Mouse (Mus musculus) embryonic fibroblast, embryonic 13.5 days (primary cell): ENCODE data around the gene Tnfaip8l2. TPM values are rescaled to one million over a fixed set of nuclear protein-coding genes. Genes with fewer than 3 reads are reported as not detected.

Source experiments
- H3K27ac ChIP-seq: 2 replicates; pipeline ENCODE4 v1.5.1; 2012; ENCODE audit warnings: low read length, control low read depth, inconsistent platforms; ENCODE audit not compliant: insufficient read depth
- H3K4me1 ChIP-seq: 2 replicates; pipeline ENCODE4 v1.6.1; 2011; ENCODE audit warnings: low read length; ENCODE audit not compliant: control insufficient read depth, insufficient read depth
- H3K4me3 ChIP-seq: 2 replicates; pipeline ENCODE4 v1.5.1; 2011; ENCODE audit warnings: mild to moderate bottlenecking, control low read depth, low read length; ENCODE audit not compliant: insufficient read depth
- CTCF ChIP-seq: IDR thresholded peaks from 2 replicates; pipeline ENCODE4 v1.5.1; 2011; ENCODE audit warnings: mild to moderate bottlenecking, control low read depth, low read length, moderate library complexity, borderline replicate concordance; ENCODE audit not compliant: insufficient read depth
- POLR2A ChIP-seq: IDR thresholded peaks from 2 replicates; pipeline ENCODE4 v1.6.1; 2011; ENCODE audit warnings: low read depth, mild to moderate bottlenecking, control low read depth, low read length, moderate library complexity
- polyA plus RNA-seq: library from polyadenylated mRNA; stranded (reverse); fragments of >200 nt; gene quantifications from 2 replicates; pipeline ENCODE4 v1.2.4, GENCODE M21; 2011; ENCODE audit warnings: low read depth; ENCODE audit not compliant: missing spikeins, insufficient read length

Tnfaip8l2 gene
- polyA plus RNA-seq, 1 experiment: 0.47 TPM

GRCm38 (mm10) chr3:95105121-95105520 lies 37.0 kb downstream of the Tnfaip8l2 start:
- Histone ChIP-seq H3K27ac (peak overlapping the region; percentile 99), H3K4me1 (no peaks in the 10 kb centered on the region), H3K4me3 (peak overlapping the region; percentile 98)
- TF ChIP-seq POLR2A (no peak), CTCF (no peak)

DNA sequence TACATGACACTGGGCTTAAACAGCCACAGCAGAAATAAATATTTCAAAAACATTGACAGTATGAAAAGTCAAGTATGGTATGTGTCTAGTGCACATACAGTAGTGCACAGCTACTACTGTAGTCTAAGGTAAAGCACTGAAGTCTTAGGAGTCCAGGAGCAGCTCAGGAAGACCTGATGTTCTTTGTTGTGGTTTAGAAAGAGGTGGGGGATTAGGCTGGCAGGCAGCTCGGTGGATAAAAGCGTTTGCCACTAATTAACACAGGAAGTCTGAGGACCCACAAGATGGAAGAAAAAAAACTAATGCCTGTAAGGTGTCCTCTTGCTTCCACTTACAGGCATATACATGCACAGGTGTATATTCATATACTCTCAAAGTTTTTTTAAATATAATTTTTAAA lies 41.3 kb downstream of the Tnfaip8l2 start:
- Histone ChIP-seq H3K4me1 (no peaks in the 10 kb centered on the region; the same call in 1 of the 2 replicates), H3K4me3 (no peak overlapping the region), H3K27ac (no peak overlapping the region)
- TF ChIP-seq CTCF (no peak), POLR2A (no peak)

Other genes starting within 250 kb of the Tnfaip8l2 start
- 1.6 and 4.5 TPM in 2 replicates for gene Selenbp1, start 209.3 kb downstream of the Tnfaip8l2 start, polyA plus RNA-seq
- 22.6 and 24.2 TPM in 2 replicates for gene Rfx5, start 188.3 kb downstream of the Tnfaip8l2 start, polyA plus RNA-seq
- 32.1 and 35.9 TPM in 2 replicates for gene Pi4kb, start 167.6 kb downstream of the Tnfaip8l2 start, polyA plus RNA-seq
- 18.4 and 20.2 TPM in 2 replicates for gene Zfp687, start 126.9 kb downstream of the Tnfaip8l2 start, polyA plus RNA-seq
- 234 and 248 TPM in 2 replicates for gene Psmd4, start 99.7 kb downstream of the Tnfaip8l2 start, polyA plus RNA-seq
- gene Pip5k1a, start 35.4 kb downstream of the Tnfaip8l2 start, polyA plus RNA-seq: 73.5 and 78.1 TPM in 2 replicates
- 37.2 and 40.4 TPM in 2 replicates for gene Vps72, start 31.3 kb downstream of the Tnfaip8l2 start, polyA plus RNA-seq
- not detected in 2 replicates for gene Tmod4, start 17.9 kb downstream of the Tnfaip8l2 start, polyA plus RNA-seq
- gene Scnm1, start 8.3 kb downstream of the Tnfaip8l2 start, polyA plus RNA-seq: 43.5 and 51.5 TPM in 2 replicates
- 5.4 and 5.6 TPM in 2 replicates for gene Lysmd1, start 8.3 kb downstream of the Tnfaip8l2 start, polyA plus RNA-seq
- 5.9 and 8.6 TPM in 2 replicates for gene Sema6c, start 18.1 kb upstream of the Tnfaip8l2 start, polyA plus RNA-seq
- gene Gabpb2, start 75.6 kb upstream of the Tnfaip8l2 start, polyA plus RNA-seq: 16.1 and 22.7 TPM in 2 replicates
- gene Cdc42se1, start 86.4 kb upstream of the Tnfaip8l2 start, polyA plus RNA-seq: 65.4 and 67.4 TPM in 2 replicates
- 33.0 and 44.0 TPM in 2 replicates for gene Mllt11, start 89.8 kb upstream of the Tnfaip8l2 start, polyA plus RNA-seq
- gene Gm128, start 99.2 kb upstream of the Tnfaip8l2 start, polyA plus RNA-seq: not detected in 2 replicates
- gene Bnipl, start 108.8 kb upstream of the Tnfaip8l2 start, polyA plus RNA-seq: not detected in 2 replicates
- 25.5 and 26.9 TPM in 2 replicates for gene Mindy1, start 139.0 kb upstream of the Tnfaip8l2 start, polyA plus RNA-seq
- gene Prune1, start 139.7 kb upstream of the Tnfaip8l2 start, polyA plus RNA-seq: 22.2 and 22.9 TPM in 2 replicates
- gene Anxa9, start 164.8 kb upstream of the Tnfaip8l2 start, polyA plus RNA-seq: 0.79 and 1.2 TPM in 2 replicates
- gene Cers2, start 172.4 kb upstream of the Tnfaip8l2 start, polyA plus RNA-seq: 159 and 178 TPM in 2 replicates
- 28.6 and 34.3 TPM in 2 replicates for gene Setdb1, start 214.8 kb upstream of the Tnfaip8l2 start, polyA plus RNA-seq